Mouse (Mus musculus) stomach, postnatal 0 days (tissue): Measurements from ENCODE around the gene Tbkbp1. TPM values are rescaled to one million over a fixed set of nuclear protein-coding genes. Genes with fewer than 3 reads are reported as not detected.
A peak's percentile ranks its signal among the peaks of the same experiment; 100 is the strongest.

Experiments used
- ATAC-seq: fragments of 200-750 bp; cut with Nextera tagmentation; 2 replicates; pipeline ENCODE4 v1.8.0; 2017; ENCODE audit not compliant: low FRiP score, low TSS enrichment
- DNase-seq: peaks from one replicate; pipeline ENCODE4 v3.0.0-alpha.2; 2016; ENCODE audit warnings: low spot score
- H3K27ac ChIP-seq: fragments of 300-500 bp; sonication (generic); replicated peaks from 2 replicates; pipeline ENCODE4 v1.5.1; 2014; ENCODE audit warnings: mild to moderate bottlenecking, control low read depth
- H3K27me3 ChIP-seq: fragments of 300-500 bp; sonication (generic); 2 replicates; pipeline ENCODE4 v1.6.1; 2014; ENCODE audit warnings: low read length; ENCODE audit not compliant: control insufficient read depth, insufficient read depth
- H3K36me3 ChIP-seq: fragments of 300-500 bp; sonication (generic); 2 replicates; pipeline ENCODE4 v1.6.1; 2014; ENCODE audit warnings: low read length, mixed read lengths; ENCODE audit not compliant: control insufficient read depth, insufficient read depth
- H3K4me1 ChIP-seq: fragments of 300-500 bp; sonication (generic); replicated peaks from 2 replicates; pipeline ENCODE4 v1.6.1; 2014; ENCODE audit warnings: antibody characterized with exemption; ENCODE audit not compliant: control insufficient read depth, insufficient read depth
- H3K4me2 ChIP-seq: fragments of 300-500 bp; sonication (generic); replicated peaks from 2 replicates; pipeline ENCODE4 v1.6.1; 2014; ENCODE audit warnings: low read depth, mild to moderate bottlenecking, control low read depth, moderate library complexity
- H3K4me3 ChIP-seq: fragments of 300-500 bp; sonication (generic); 2 replicates; pipeline ENCODE4 v1.5.1; 2014; ENCODE audit warnings: low read depth, low read length, control low read depth
- H3K9ac ChIP-seq: fragments of 300-500 bp; sonication (generic); 2 replicates; pipeline ENCODE4 v1.6.1; 2014; ENCODE audit warnings: mild to moderate bottlenecking, low read length, control low read depth, mixed read lengths
- H3K9me3 ChIP-seq: fragments of 300-500 bp; sonication (generic); 2 replicates; pipeline ENCODE4 v1.6.1; 2016; ENCODE audit warnings: low read length; ENCODE audit not compliant: control insufficient read depth
- CTCF ChIP-seq: IDR thresholded peaks from 2 replicates; pipeline ENCODE4 v1.5.1; 2016; ENCODE audit warnings: antibody characterized with exemption, low read depth, mild to moderate bottlenecking, moderate library complexity
- EP300 ChIP-seq: optimal IDR thresholded peaks from 2 replicates; pipeline ENCODE3; 2016; ENCODE audit warnings: antibody characterized with exemption
- WGBS: fragments of 180-500 bp; shearing (Covaris S2); extraction: QIAGEN DNeasy Blood & Tissue Kit; methylation state at CpG from one replicate; pipeline ENCODE4 v1.1.7; 2014; 5-methylcytosine and 5-hydroxymethylcytosine counted together
- polyA plus RNA-seq: library from polyadenylated mRNA; unstranded; fragments of >200 nt; fragmentation: Nextera tagmentation; extraction: Ambion mirVana; gene quantifications from 2 replicates; pipeline ENCODE4 v1.2.1, GENCODE M21; 2015

The Tbkbp1 gene
- polyA plus RNA-seq, 1 experiment from 2014 or later, result 1.8 TPM

- no peaks in the 10 kb centered on the region for H3K4me1 ChIP-seq
- DNase-seq (no peak), ATAC-seq (no peak)
- no peaks in the 10 kb centered on the region for H3K36me3 ChIP-seq
- peak; percentile 68 for TF ChIP-seq CTCF
- no peak for TF ChIP-seq EP300
- H3K27ac ChIP-seq, result no peak overlapping the region
- H3K4me2 ChIP-seq, result no peak overlapping the region
- H3K9me3 ChIP-seq, result no peaks in the 10 kb centered on the region
- no peak overlapping the region for H3K9ac ChIP-seq
- no peak overlapping the region for H3K4me3 ChIP-seq
- no peaks in the 10 kb centered on the region for H3K27me3 ChIP-seq
- WGBS, result 15% methylated on average over 11 of the region's 11 CpGs
Measured at GRCm38 (mm10) chr11:97123282-97123890, 27.9 kb downstream of the Tbkbp1 start.

DNA sequence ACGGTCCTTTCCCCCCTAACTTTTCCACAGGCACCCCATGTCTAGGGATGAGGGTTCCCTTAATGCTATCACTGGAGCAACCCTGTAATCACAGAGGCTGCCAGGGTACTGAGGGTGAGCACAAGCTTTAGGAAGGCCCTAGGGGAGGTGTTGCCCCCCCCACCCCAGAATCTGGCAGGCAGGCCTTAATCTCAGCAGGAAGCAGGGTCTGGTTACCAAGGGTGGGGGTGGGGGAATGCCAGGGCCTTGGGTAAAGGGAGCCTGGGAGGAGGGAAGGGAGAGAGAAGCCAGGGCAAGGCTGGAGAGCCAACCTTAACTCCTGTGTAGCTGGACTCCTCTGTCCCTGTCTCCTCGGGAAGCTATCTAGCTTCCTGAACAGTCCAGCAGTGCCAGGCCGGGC lies 30.7 kb downstream of the Tbkbp1 start:
- Histone ChIP-seq H3K4me2 (no peak overlapping the region), H3K27me3 (0 out of 2 replicates have a peak, but pooled peaks cover under 1% of the 10 kb centered on the region), H3K9me3 (no peaks in the 10 kb centered on the region), H3K9ac (no peak overlapping the region), H3K4me3 (no peak overlapping the region), H3K36me3 (no peaks in the 10 kb centered on the region), H3K4me1 (no peaks in the 10 kb centered on the region), H3K27ac (no peak overlapping the region)
- TF ChIP-seq EP300 (no peak), CTCF (no peak)
- DNase-seq, result no peak
- WGBS, result 74% methylated on average over 3 of the region's 3 CpGs
- no peak for ATAC-seq

DNA sequence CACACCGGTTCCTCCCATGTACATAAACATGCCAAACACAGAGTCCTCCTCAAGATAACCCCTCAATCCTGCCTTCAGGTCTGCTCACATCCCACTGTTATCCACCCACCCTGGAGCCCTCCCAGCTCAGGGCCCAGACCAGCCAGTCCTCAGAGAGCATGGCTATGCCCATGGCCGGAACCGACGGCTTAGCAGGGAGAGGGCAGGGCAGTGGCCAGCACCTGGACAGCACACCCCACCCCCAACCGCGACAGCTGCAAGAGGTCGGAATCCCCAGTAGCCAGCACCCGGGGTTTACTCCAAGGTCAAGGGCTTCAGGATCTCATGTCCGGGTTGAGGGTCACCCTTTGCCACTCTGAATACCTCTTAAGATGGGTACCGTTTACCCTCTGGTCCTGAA lies 31.1 kb downstream of the Tbkbp1 start:
- DNase-seq (no peak), ATAC-seq (no peak)
- Histone ChIP-seq H3K27me3 (0 out of 2 replicates have a peak, but pooled peaks cover 3% of the 10 kb centered on the region), H3K4me2 (no peak overlapping the region), H3K4me3 (no peak overlapping the region), H3K9ac (no peak overlapping the region), H3K4me1 (no peaks in the 10 kb centered on the region), H3K9me3 (no peaks in the 10 kb centered on the region), H3K27ac (no peak overlapping the region), H3K36me3 (no peaks in the 10 kb centered on the region)
- TF ChIP-seq EP300, result no peak
- 53% methylated on average over 10 of the region's 10 CpGs for WGBS

- peaks cover 8% of the 10 kb centered on the region; the same call in 1 of the 2 replicates for H3K27me3 ChIP-seq
- H3K36me3 ChIP-seq, result no peaks in the 10 kb centered on the region
- peak overlapping the region; percentile 35; the same call in 1 of the 2 replicates for H3K4me3 ChIP-seq
- ATAC-seq (no peak), DNase-seq (no peak)
- WGBS, result 12% methylated on average over 11 of the region's 11 CpGs
- no peaks in the 10 kb centered on the region for H3K9me3 ChIP-seq
- no peak overlapping the region for H3K27ac ChIP-seq
- TF ChIP-seq CTCF, result no peak
- TF ChIP-seq EP300, result no peak
- no peak overlapping the region for H3K9ac ChIP-seq
- H3K4me2 ChIP-seq, result no peak overlapping the region; the same call in 1 of the 2 replicates
- H3K4me1 ChIP-seq, result no peaks in the 10 kb centered on the region
Measured at GRCm38 (mm10) chr11:97115797-97116196, 35.5 kb downstream of the Tbkbp1 start.

DNA sequence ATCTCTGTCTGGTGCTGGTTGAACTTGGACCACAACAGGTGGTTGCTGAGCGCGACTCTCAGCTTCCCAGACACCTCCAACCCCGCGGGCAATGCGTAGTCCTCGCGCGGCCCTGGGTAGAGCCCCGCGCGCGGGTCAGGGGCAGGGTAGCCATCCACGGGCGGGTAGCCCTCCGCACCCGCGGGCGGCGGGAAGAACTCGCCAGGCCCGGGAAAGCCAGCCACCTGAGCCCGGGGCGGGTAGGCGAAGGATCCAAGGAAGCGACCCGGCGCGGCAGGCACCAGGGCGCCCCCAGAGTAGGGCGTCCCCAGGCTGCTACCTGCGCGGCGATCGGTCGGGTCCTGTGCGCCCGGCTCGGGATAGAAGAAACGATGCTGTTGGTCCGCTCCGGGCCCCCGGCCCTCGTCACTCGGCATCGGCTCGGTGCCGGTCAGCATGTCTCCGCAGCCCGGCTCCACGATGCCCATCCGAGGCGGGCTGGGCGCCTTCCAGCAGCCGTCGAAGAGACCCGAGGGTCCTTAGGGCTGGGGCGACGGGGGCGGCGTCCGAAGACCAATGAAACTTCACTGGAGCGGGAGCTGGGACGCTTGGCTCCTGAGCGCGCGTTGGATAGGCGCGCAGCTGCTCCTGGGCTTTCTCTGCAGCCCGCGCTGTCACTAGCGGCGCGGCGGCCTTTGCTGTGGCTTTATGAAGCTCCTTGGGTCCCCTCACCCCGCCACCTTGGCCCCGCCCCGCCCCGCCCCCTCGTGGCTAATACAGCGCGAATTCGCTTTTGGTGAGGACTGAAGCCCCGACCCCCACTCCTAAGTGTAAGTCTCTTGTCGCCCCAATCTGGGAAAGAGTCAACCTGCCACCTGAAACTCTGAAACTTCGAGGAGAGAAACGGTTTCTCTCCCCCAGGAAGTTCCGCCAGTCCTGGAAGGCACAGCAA lies 36.4 kb downstream of the Tbkbp1 start, which contains the start of gene Tbx21:
Gene Tbx21, minus strand, starts transcription at position 661 of the 931 bp plus-strand sequence.
- H3K4me1 ChIP-seq, result no peaks in the 10 kb centered on the region
- no peaks in the 10 kb centered on the region for H3K36me3 ChIP-seq
- TF ChIP-seq EP300, result no peak
- TF ChIP-seq CTCF, result no peak
- no peak within 1 kb of the TSS for H3K9ac ChIP-seq
- WGBS, result under 1% methylated on average over 82 of the region's 87 CpGs
- H3K27me3 ChIP-seq, result peaks cover 8% of the 10 kb centered on the region; the same call in 1 of the 2 replicates
- ATAC-seq, result peak; percentile 31; the same call in 1 of the 2 replicates
- H3K4me2 ChIP-seq, result peak within 1 kb of the TSS; percentile 56
- no peak within 1 kb of the TSS for H3K27ac ChIP-seq
- no peak for DNase-seq
- no peaks in the 10 kb centered on the region for H3K9me3 ChIP-seq
- peak within 1 kb of the TSS; percentile 35 for H3K4me3 ChIP-seq
